Mouse (Mus musculus) 416B (cell line): Measurements from ENCODE around the gene Crim1.

Experiments used
- DNase-seq: peaks from one replicate; pipeline ENCODE4 v3.0.0; 2011; ENCODE audit warnings: low read depth

Crim1 gene

DNA sequence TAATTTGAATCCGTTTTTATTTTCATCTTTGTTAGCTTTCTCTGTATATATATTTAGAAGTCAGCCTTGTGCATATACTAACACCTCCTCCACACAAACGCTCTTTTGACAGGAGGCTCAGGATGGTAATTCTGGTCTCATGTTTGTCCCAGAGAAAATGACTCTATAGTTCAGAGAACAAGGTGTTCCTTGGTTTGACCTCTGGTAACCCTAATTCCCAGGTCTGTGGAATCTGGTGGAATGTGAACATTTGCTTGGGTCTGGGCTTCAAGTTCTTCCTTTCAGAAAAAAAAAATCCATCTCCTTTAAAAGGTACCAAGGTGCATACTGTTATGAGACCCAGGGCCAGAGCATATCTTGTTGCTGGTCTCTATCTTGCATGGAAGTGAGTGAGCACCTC lies 9.6 kb downstream of the Crim1 start:
- DNase-seq = no peak

DNA sequence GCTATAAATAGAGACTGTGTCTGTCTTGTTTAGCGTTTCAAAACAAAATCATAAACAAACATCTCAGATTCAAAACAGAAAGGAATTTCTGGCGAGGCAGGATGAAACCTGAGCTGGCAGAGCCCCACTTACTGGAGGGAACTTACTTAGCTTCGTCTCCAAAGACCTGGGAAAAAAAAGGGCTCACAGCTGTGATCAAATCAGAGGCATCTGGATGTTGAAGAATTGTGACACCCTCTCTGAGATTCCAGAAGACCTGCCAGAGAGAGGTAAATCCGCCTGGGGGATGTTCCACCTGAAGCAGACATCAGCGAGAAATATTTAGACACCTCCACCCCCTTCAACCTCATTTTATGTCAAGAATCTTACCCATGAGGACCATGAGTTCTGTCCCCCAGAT lies 11.8 kb downstream of the Crim1 start:
- DNase-seq = no peak

DNA sequence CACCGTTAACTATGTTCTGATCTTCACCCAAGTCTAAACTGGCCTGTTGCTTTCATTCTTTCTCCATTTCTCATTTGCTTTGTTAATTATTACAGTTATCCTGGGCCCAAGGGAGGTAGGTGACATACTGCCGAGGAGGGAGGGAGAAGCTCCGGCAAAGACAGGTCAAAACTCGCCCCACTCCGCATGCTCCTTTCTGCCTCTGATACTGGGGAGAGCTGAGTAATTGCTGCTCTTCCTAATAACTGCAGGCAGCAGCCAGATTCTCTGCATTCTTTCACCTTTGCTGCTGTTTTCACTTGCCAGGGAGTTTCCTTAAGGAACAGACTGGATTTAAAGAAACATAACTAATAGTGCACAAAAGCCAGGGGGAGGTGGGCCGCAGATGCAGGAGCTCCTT lies 13.1 kb downstream of the Crim1 start:
- DNase-seq = no peak

DNA sequence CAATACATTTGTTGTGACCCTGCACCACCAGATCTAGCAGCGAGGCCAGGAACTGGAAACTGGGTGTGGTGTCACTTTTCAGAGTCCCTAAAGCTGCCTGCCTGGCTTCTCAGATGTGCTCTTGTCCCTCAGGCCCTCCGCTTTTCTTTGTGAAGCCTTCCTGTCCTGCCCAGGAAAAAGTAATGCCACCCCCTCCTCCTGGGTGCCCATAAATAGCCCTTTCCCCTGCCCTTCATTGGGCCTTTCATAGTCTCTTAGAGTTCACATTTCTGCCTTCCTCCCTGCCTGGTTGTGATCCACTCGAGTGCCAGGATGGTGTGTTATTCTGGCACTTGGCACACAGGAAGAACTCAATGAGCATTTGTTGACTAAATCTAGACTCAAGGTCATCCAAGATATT lies 16.5 kb downstream of the Crim1 start:
- no peak for DNase-seq

DNA sequence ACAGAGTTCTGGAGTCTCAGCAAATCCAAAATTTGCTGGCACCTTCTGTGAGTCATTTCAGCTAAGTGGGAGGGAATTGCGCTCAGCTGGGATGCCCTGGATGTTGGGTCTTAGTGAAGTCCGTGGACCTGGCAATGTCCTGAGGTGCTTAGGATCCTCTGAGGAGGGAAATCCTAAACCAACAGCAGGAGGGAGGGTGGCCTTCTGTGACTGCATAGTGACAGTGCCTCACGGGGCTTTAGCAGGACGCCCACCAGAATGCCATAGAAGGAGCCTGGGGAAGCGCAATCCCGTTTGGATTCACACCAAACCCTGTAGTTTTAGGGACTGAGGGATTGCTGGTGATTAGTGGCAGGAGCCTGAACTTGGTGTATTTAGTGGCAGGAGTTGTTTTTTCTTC lies 17.4 kb downstream of the Crim1 start:
- DNase-seq = no peak

DNA sequence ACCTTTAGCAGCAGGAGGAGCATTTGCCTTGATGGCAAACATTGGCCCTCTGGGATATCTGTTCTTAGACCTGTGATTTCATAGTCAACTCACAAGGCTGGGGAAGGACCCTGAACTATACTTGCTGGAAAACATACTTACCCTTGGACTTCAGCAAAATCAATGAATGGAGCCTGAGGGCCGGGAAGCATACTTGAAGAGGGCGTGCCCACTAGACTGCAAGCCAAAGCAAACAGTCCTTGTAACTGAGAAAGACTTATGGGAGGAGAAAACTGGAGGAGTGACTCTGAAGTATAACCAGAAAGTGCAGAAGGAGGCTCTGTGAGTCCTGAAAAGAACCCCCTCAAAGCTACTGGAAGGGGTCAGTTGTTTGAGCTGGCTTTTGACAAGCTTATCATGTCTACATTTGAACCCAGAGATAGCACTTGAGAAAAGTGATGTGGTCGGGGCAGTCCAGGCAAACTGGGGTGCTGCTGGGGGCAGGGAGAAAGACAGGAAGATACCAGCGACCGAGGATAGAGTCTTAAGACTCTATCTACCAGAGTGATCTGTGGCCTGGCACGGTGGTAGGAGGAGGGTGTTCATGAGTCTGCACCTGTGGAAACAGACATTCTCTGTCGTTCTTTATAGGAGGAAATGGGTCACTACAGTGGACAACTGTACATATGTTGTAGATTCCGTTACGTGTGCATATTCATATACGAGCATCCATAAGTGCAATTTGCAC lies 18.6 kb downstream of the Crim1 start:
- DNase-seq = no peak

DNA sequence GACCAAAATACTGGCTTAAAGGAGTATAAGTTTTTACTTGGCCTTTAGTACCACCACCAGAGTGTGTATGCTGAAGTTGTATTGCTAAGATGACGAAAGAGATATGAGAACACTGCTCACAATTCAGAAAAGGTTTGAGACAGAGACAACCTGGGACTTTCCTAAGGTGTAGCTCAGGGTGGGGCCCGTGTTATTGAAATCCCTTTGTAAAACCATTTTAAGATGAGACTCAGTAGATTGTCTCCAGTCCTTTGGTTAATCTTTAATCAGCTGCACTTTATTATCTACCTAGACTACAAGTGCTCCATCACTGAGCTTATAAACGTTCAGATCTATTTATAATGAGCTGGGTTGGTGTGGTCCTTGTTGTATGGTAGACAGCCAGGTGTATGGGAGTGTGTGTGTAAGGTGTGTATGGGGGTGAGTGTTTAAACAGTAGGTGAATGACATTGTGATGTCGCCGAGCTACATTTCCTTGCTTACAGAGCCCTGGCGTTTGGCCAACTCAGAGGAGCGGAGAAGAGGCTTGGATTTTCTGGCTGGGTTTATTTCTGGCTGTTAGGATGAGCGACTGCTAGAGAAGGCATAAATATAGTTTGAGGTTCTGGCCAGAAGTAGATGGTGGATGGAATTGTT lies 21.1 kb downstream of the Crim1 start:
- DNase-seq = no peak

DNA sequence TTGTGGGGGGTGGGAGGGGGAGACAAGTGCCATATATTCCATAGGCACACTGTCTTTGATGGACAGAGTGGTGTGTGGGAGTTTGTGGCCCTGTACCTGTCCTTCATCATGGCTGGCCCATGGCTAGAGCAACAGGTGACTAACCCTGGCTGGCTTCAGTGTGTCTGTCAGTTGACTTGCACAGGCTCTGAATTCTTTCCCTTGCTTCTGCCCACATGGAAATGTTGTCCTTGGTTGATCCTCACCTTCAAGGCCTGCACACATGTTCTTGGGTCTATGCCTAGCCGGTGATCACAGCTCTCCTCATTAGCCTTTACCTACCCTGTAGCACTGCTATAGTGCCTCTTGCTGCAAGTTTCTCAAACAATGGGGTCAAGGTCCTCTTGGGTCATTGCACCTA lies 21.8 kb downstream of the Crim1 start:
- DNase-seq = no peak

DNA sequence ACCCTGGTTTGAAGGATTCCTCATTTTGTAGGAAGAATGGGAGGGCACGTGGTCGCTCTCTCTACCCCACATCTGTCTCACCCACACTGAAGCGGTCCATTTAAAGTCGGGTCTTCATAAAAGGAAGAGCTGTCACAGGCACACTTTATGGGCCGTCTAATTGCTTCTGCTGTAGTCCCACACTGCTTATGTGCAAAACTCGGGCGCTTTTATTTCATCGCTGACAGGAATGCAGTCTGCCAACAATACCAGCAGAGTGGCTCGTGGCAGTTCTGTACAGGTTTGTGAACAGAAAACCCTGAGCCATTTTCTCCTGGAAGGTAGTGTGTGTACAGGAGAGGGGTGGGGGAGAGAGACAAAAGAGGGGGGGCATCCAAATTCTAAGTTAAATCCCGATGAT lies 23.9 kb downstream of the Crim1 start:
- no peak for DNase-seq

DNA sequence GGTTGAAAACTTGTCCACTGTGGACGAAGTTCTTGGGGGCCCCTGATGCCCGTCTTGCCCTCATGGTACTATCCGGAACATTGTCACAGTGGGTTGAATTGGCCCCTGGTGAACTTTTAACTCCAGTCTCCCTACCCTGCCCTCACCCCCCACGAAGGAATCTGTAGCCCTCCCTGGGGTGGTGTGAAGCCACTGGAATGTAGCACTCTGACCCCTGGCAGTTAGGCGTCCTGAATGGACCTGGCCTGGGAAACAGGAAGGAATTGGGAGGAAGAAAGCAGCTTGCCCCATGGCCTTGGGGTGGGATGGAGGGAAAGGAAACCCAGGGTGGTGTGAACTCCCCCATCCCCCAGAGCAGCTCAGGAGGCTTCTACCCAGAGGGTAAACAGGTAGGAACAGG lies 25.5 kb downstream of the Crim1 start:
- DNase-seq = no peak

DNA sequence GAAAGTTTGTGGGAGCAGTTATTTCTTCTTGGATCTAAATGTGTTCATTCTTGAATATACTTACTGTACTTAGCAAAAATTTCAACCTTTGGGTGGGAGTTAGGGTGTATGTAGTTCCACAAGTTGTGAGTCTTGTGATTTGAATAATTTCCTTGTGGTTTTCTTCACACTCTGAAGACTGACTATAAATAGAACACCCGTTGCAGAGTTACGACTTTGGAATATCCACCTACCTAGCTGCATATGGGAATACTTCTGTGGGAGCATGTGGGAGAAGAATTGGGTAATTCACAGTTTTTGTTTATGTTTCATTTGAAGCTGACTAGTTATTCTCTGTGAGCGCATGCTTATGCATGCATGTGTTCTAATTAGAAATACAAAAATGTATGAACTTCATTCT lies 27.2 kb downstream of the Crim1 start:
- DNase-seq = no peak

DNA sequence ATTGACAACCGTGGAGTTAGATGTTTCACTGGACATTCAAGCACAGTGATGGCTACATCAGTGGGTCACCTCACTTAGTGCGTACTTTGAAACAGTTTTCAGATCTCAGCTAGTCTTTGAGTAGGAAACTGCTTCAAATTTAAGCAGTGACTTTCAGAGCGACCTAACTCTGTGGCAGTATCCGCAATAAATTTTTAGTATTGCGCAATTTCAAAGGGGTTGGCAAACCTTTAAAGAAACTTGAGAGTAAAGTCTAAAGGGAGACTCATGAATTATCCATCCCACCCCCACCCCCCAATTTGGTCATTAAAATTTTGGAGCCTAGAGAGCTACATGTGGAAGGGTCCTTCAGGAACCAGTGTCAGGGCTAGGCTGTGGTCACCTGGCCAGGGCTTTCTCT lies 31.5 kb downstream of the Crim1 start:
- no peak for DNase-seq

DNA sequence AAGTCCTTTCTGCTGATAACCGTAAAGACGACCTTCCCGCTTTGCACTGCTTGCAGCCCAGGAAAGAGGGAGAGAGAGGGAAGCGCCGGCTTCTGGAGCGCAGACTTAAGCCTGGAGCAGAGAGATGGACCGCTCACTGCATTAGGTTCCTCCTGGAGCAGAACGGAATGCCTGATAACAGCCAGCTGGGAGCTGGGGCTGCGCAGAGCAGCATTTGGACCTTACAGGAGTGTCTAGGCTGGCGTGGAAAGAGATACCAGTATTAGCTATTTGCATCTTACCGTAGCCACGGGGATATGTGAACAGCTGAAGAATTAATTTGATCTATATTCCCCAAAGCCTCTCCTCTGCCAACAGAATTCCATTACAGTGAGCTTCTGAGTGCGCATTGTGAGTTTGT lies 32.7 kb downstream of the Crim1 start:
- no peak for DNase-seq

DNA sequence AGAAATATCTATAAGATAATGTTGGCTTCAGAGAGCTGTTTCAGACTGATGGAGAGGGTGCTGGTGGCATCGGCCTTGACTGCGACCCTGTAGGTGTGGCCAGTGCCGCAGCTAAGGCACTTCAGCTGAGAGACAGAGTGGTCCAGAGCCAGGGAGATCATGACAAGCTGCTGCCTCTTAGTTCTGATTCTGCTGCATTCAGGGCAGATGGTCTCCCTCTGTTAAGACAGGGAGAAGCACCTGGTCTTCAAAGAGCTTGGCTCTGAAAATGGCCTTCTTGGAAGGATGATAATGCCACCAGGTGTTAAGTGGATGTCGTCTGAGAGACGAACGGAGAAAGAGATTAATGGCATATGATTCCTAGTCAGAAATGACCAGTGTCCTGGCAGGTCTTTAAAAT lies 33.8 kb downstream of the Crim1 start:
- DNase-seq = no peak

DNA sequence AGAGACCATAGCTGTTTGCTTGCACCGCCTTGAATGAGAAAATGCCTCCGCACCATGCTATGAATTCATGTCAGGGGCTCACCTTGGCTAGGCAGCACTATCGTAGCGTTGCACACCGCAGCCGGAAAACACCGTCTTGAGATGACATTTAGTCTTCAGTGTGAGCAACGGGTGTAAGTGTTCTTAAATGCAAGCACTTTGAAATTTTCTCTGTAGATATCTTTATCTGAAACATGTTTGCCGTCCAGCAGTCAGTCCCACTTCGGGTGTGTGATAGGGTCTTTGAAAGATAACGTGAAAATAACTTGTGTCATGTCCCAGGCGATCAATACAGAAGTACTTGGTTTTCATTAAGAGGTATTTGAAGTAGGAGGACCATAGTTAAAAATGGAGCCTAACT lies 36.1 kb downstream of the Crim1 start:
- DNase-seq = no peak

DNA sequence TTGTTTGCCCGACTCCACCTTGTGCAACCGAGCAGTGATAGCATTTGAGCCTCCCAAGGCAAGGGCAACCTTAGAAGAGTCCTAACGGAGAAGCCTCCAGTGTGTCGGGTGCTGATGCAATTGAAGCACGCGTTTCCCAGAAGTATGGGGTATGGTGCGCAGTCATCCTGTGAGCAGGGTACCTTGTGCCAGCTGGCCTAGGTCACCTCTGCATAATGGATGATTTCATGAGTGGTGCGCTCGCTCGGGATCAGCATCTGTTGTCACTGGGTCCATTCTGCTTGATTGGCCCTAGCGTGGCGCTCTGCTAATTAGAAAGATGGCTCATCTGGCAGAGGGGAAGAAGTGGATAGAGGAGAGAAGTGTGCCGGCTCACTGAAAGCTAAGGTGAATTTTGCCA lies 37.9 kb downstream of the Crim1 start:
- no peak for DNase-seq

DNA sequence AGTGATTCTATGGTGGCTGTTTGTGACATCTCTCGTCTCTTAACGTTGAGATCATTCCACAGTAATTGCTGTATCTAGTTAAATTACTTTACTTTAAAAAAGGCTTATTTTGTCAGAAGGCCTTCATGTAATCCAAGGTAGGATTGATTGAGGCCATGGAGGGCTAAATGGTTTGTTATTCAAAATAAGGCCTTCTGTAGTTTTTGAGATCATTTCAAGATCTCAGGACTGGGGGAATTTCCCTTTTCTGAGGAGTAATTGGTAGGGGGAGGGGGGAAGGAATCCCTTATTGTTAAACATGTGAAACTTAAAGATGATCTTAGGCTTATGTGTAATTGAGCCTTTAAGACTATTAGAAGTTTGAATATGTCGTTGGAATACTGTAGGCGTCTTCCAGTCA lies 40.1 kb downstream of the Crim1 start:
- no peak for DNase-seq

DNA sequence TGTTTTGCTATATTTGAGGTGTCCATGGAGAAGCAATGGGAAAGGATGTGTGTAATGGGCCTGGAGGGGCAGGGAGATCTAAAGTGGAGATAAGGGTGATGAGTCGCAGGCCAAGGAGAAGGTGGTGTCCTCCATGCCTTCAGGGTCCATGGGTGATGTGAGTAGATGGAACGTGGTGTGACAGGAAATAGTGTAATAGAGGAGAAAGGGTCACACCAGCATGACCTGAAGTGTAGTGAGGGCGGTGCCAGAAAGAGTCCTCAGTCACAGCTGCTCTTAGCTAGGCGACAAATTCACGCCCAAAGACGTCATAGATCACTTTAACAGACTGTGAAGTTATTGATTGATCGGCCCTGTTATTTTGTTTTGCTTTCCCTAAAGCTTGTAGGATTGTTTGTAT lies 41.2 kb downstream of the Crim1 start:
- peak; percentile 31 for DNase-seq

DNA sequence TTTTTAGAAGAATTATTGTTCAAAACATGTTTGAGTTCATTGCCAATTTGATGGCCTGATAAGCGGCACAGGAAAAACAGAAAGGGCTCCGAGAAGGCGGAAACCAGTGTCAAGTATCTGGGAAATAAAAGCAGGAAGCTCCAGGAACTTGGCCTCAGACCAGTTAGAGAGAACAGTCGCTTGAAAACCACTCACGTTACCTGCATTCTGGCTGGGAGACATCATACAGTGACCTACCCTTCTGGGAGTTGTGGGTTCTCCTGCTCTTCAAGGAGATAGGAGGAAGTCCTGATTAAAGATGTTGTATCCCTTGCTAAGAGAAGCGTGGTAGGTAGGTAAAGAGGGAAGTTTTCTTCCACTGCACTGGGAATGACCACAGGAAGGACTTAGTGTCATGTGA lies 44.7 kb downstream of the Crim1 start:
- no peak for DNase-seq

DNA sequence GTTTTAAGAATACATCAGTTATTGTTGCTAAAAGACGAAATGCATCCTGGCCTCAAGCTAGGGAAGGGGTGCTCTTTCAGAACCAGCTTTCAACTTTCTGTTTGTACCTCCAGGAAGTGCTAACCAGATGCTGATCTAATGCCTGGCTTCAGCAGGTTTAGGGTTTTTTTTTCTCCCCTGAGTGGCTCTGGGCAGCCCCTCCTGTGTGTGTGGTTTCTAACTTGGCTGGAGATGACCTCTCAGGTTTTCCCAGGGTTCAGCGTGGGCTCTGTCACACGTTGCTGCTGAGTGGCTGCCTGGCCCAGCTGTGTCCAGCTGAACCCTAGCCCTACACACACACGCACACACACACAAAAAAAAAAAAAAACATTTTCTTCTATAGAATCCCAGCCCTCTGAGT lies 45.4 kb downstream of the Crim1 start:
- DNase-seq = peak; percentile 44

DNA sequence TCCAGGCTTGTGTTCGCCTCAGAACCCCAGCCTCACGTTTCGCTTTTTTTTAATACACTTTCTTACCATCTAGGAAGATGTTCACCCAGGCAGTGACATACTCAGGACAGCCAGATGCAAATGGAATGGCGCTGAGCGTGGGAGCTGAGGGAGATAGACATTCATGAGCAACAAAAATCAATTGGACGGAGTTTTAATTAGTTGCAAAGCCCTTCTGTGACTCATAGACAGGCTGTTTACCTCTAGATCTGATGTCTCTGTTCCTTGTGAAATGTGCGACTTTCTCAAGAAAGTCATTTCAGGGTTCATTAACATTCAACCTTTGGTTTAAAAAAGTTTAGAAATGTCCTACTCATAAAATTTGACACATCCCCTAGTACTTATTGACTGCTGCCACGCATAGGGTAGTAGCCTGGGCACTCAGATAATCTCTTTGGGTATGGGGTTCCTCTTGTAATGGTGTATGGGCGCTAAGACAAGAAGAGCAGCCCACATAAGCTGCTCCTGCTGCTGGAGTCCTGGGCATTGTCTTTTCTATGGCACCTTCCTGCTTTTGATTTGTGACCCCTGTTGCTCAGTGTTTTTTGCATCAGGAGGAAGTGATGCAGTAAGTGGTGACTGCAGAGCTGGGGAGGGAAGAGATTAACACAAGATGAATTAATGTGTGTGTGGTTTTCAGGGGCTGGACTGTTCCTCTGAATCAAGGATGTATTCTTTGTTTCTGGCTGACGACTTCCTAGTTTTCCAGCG lies 46.8 kb downstream of the Crim1 start:
- DNase-seq = peak; percentile 64

DNA sequence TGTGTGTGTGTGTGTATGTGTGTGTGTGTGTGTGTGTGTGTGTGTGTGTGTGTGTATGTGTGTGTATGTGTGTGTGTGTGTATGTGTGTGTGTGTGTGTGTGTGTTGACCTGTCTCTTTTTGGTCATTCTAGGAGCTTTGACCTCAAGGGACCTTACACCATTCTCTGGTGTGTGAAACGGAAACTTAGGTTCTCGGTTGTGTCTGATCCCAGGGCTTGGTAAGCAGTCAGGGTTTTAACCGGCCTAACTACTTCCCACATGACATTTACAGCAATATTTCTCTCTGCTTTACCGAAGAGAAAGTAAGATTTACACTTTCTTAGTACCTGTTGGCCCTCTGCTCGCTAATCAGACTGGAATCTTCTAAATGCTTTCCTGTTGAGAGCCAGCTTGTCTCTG lies 48.1 kb downstream of the Crim1 start:
- DNase-seq = no peak

DNA sequence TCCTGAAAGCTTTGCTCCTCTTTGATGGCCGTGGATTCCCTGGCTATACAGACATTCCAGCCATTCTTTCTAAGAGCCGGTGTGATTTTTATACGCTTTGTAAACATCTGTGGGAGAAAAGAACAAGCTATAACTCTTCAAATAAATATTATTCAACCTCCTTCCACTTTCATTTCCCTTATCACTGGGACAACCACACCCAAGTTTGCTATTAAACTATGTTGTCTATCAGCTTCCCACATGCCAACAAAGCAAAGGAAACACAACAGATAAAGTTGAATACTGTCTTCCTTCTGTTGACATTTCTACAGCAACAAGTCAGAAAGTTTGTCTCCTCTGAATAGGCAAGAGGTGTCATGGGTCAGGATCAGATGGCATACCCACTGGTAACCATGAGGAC lies 48.9 kb downstream of the Crim1 start:
- no peak for DNase-seq
